Mouse (Mus musculus) liver, embryonic 15.5 days (tissue): ENCODE results near the gene Ralgps2. TPM values are rescaled to one million over a fixed set of nuclear protein-coding genes. Genes with fewer than 3 reads are reported as not detected.

Source experiments
- ATAC-seq: fragments of 200-750 bp; cut with Nextera tagmentation; 2 replicates; pipeline ENCODE4 v1.8.0; 2017; ENCODE audit warnings: moderate number of reproducible peaks, mild to moderate bottlenecking, moderate library complexity; ENCODE audit not compliant: insufficient read depth
- H3K27ac ChIP-seq: fragments of 300-500 bp; sonication (generic); replicated peaks from 2 replicates; pipeline ENCODE4 v1.5.1; 2015; ENCODE audit warnings: mild to moderate bottlenecking, inconsistent platforms
- H3K27me3 ChIP-seq: fragments of 300-500 bp; sonication (generic); 2 replicates; pipeline ENCODE4 v1.6.1; 2015; ENCODE audit warnings: mild to moderate bottlenecking, inconsistent platforms
- H3K36me3 ChIP-seq: fragments of 300-500 bp; sonication (generic); replicated peaks from 2 replicates; pipeline ENCODE4 v1.6.1; 2015; ENCODE audit warnings: moderate library complexity, mild to moderate bottlenecking, inconsistent platforms
- H3K4me1 ChIP-seq: fragments of 300-500 bp; sonication (generic); replicated peaks from 2 replicates; pipeline ENCODE4 v1.6.1; 2015; ENCODE audit warnings: inconsistent platforms
- H3K4me2 ChIP-seq: fragments of 300-500 bp; sonication (generic); 2 replicates; pipeline ENCODE4 v1.6.1; 2015; ENCODE audit warnings: moderate library complexity, mild to moderate bottlenecking, inconsistent platforms
- H3K4me3 ChIP-seq: fragments of 300-500 bp; sonication (generic); replicated peaks from 2 replicates; pipeline ENCODE4 v1.5.1; 2015; ENCODE audit warnings: mild to moderate bottlenecking, inconsistent platforms
- H3K9ac ChIP-seq: fragments of 300-500 bp; sonication (generic); 2 replicates; pipeline ENCODE4 v1.6.1; 2015; ENCODE audit warnings: moderate library complexity, mild to moderate bottlenecking, inconsistent platforms
- H3K9me3 ChIP-seq: fragments of 300-500 bp; sonication (generic); replicated peaks from 2 replicates; pipeline ENCODE4 v1.6.1; 2016; ENCODE audit warnings: inconsistent platforms
- WGBS: fragments of 180-500 bp; shearing (Covaris S2); methylation state at CpG from one replicate; pipeline ENCODE4 v1.1.7; 2015; ENCODE audit warnings: mixed read lengths; ENCODE audit not compliant: insufficient replicate concordance; 5-methylcytosine and 5-hydroxymethylcytosine counted together
- polyA plus RNA-seq: library from polyadenylated mRNA; unstranded; fragments of >200 nt; fragmentation: Nextera tagmentation; extraction: Ambion mirVana; gene quantifications from 2 replicates; pipeline ENCODE4 v1.2.1, GENCODE M21; 2015

Ralgps2 gene
- polyA plus RNA-seq, 1 experiment from 2014 or later: 14.7 TPM

GRCm38 (mm10) chr1:156781971-156782850 lies 157.2 kb downstream of the Ralgps2 start:
- Histone ChIP-seq H3K4me3 (no peak overlapping the region), H3K9me3 (no peaks in the 10 kb centered on the region), H3K36me3 (no peaks in the 10 kb centered on the region), H3K4me1 (no peaks in the 10 kb centered on the region), H3K4me2 (no peak overlapping the region), H3K27ac (no peak overlapping the region), H3K27me3 (no peaks in the 10 kb centered on the region), H3K9ac (no peak overlapping the region)
- WGBS: 43% methylated on average over 14 of the region's 14 CpGs
- no peak for ATAC-seq

DNA sequence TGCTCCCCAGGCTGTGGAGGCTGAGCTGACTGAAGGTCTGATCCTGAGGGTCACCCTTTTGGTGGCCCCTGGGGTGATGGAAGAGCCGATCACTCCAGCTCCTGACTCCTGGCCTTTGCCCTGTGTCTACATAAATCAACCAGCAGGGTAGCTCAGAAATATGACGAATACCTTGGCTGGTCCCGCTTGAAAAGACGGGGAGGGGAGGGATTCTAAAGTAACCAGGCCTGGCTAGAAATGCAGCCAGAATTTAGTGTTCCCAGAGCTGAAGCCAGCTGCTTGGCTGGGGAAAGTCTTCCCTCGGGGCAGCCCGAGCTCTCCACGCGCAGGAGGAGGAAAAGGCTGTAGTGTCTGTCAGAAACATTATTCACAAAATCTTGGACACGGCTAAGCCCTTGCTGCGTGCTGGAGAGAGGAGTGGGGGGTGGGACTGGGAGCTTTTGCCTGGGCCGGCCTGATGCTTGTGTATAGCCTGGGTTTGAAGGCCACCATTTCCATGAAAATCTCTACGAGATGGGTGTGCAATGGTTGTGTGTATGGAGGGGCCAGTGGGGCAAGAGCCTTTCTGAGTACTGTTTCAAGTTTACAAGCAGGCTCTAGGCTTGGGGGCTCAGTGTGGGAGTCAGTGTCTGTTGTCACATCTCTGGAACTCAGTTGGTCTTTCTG lies 158.2 kb downstream of the Ralgps2 start:
- Histone ChIP-seq H3K36me3 (no peaks in the 10 kb centered on the region), H3K4me1 (no peaks in the 10 kb centered on the region), H3K27ac (no peak overlapping the region), H3K9me3 (no peaks in the 10 kb centered on the region), H3K4me2 (no peak overlapping the region), H3K4me3 (no peak overlapping the region), H3K9ac (no peak overlapping the region), H3K27me3 (no peaks in the 10 kb centered on the region)
- 64% methylated on average over 12 of the region's 12 CpGs for WGBS
- ATAC-seq: no peak

DNA sequence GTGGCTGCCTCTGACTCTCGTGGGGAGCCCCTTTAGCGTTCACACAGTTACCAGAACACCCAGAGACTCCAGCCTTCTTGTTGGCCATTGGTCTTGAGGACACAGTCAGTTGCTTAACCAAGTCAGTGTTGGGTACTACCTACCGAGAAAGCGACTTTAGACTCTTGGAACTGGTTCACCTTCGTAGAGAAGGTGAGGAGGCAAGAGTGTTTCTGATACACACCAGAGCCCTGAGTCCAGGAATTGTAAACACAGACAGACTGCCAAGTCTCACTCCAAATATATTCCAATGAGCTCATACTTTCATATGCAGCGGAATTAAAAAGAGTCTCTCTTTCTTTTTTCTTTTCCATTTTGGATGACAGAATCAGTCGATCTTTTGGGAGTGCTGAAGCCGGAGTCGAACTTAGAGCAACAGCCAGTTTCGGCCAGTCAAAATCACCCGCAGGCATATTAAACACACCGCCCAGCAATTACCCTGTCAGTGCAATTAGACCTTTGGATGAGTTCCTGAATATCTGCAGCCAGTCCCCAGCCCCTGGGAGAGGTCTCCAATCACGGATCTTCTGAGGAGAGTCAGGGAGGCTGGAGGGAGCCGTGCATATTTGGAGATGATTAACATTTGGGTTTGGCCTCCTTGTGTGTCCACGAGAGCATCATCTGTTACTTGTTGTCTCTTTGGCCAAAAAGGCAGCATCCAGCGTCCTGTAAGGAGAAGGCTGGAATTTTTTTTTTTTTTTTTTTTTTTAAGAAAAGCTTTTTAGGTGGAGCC lies 159.0 kb downstream of the Ralgps2 start:
- Histone ChIP-seq H3K36me3 (no peaks in the 10 kb centered on the region), H3K9me3 (no peaks in the 10 kb centered on the region), H3K27me3 (no peaks in the 10 kb centered on the region), H3K4me1 (no peaks in the 10 kb centered on the region), H3K4me3 (no peak overlapping the region), H3K4me2 (no peak overlapping the region), H3K27ac (no peak overlapping the region), H3K9ac (no peak overlapping the region)
- WGBS: 67% methylated on average over 16 of the region's 16 CpGs
- ATAC-seq: no peak

DNA sequence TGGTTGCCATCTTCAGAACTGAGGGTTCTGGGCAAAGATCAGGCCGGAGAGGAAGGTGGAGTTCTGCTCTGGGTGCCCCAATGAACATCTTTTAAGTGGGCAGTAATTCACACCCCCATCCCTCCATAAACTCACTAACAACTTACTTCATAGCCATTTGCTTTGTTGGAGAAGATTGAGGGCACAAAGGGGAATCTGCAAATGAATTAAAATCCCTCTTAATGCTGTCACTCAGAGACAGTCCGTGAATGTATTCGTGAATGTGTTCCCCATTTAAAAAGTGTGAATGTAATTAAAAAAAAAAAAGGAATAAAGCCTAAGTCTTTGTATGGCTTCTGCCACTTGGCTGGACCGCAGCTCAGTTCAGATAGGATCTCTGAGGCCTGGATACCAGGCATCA lies 159.8 kb downstream of the Ralgps2 start:
- Histone ChIP-seq H3K4me2 (no peak overlapping the region), H3K4me1 (no peaks in the 10 kb centered on the region), H3K9me3 (no peaks in the 10 kb centered on the region), H3K9ac (no peak overlapping the region), H3K4me3 (no peak overlapping the region), H3K27me3 (no peaks in the 10 kb centered on the region), H3K27ac (no peak overlapping the region), H3K36me3 (no peaks in the 10 kb centered on the region)
- 56% methylated on average over 4 of the region's 4 CpGs for WGBS
- ATAC-seq: no peak

DNA sequence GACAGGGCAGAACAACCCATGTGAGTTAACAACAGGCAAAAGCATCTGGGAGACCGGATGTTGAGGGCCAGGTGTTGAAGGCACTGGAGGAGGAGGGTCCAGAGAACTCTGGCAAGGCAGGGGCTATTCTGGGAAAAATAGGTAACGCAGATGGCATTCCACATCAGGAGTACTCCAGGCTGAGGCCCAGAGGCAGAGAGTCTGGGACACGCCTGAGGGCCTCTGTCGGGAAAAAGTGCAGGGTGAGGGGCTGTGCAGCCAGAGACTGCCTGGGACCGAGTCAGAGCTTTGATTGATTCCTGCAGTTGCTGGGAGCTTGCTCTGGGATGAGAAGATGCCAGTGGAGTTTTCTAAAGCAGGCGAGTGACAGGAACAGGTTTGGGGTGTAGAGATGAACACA lies 160.4 kb downstream of the Ralgps2 start:
- no peak overlapping the region for H3K4me3 ChIP-seq
- H3K4me2 ChIP-seq: no peak overlapping the region
- WGBS: 50% methylated on average over 6 of the region's 6 CpGs
- no peaks in the 10 kb centered on the region for H3K4me1 ChIP-seq
- H3K36me3 ChIP-seq: no peaks in the 10 kb centered on the region
- ATAC-seq: no peak
- no peaks in the 10 kb centered on the region for H3K9me3 ChIP-seq
- H3K27me3 ChIP-seq: no peaks in the 10 kb centered on the region
- no peak overlapping the region for H3K27ac ChIP-seq
- no peak overlapping the region for H3K9ac ChIP-seq

- WGBS: 63% methylated on average over 4 of the region's 4 CpGs
- no peak overlapping the region for H3K4me2 ChIP-seq
- no peak overlapping the region for H3K9ac ChIP-seq
- H3K36me3 ChIP-seq: no peaks in the 10 kb centered on the region
- no peak overlapping the region for H3K27ac ChIP-seq
- no peaks in the 10 kb centered on the region for H3K27me3 ChIP-seq
- ATAC-seq: no peak
- no peaks in the 10 kb centered on the region for H3K9me3 ChIP-seq
- H3K4me3 ChIP-seq: no peak overlapping the region
- H3K4me1 ChIP-seq: no peaks in the 10 kb centered on the region
Observed at GRCm38 (mm10) chr1:156777896-156778295, 161.5 kb downstream of the Ralgps2 start.

- Histone ChIP-seq H3K27me3 (no peaks in the 10 kb centered on the region), H3K36me3 (no peaks in the 10 kb centered on the region), H3K4me3 (no peak overlapping the region), H3K27ac (no peak overlapping the region), H3K4me2 (no peak overlapping the region), H3K4me1 (no peaks in the 10 kb centered on the region), H3K9ac (no peak overlapping the region), H3K9me3 (no peaks in the 10 kb centered on the region)
- ATAC-seq: no peak
- WGBS: 67% methylated on average over 7 of the region's 7 CpGs
Observed at GRCm38 (mm10) chr1:156775983-156776382, 163.4 kb downstream of the Ralgps2 start.

- WGBS: 71% methylated on average over 4 of the region's 4 CpGs
- no peak for ATAC-seq
- H3K36me3 ChIP-seq: no peaks in the 10 kb centered on the region
- no peak overlapping the region for H3K4me3 ChIP-seq
- H3K27ac ChIP-seq: no peak overlapping the region
- H3K4me2 ChIP-seq: no peak overlapping the region
- no peaks in the 10 kb centered on the region for H3K27me3 ChIP-seq
- no peak overlapping the region for H3K9ac ChIP-seq
- no peaks in the 10 kb centered on the region for H3K4me1 ChIP-seq
- no peaks in the 10 kb centered on the region for H3K9me3 ChIP-seq
Observed at GRCm38 (mm10) chr1:156775190-156775589, 164.2 kb downstream of the Ralgps2 start.

DNA sequence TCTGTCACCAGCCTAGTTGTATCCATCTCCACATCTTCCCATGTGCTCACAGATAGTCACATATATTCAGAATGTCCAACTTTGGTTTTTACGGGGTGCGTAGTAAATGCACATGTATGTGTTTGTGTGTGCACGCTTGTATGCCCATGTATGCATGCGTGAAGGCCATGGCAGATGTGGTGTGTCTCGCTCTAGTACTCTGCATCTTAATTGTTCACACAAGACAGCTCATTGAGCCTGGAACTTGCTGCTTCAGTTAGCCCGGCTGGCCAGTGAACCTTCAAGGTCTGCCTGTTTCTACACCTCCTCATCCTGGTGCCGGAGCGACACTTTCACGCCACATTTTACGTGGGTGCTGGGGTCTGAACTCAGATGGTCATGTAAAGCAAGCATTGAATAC lies 168.6 kb downstream of the Ralgps2 start:
- no peak for ATAC-seq
- no peaks in the 10 kb centered on the region for H3K27me3 ChIP-seq
- 85% methylated on average over 10 of the region's 10 CpGs for WGBS

DNA sequence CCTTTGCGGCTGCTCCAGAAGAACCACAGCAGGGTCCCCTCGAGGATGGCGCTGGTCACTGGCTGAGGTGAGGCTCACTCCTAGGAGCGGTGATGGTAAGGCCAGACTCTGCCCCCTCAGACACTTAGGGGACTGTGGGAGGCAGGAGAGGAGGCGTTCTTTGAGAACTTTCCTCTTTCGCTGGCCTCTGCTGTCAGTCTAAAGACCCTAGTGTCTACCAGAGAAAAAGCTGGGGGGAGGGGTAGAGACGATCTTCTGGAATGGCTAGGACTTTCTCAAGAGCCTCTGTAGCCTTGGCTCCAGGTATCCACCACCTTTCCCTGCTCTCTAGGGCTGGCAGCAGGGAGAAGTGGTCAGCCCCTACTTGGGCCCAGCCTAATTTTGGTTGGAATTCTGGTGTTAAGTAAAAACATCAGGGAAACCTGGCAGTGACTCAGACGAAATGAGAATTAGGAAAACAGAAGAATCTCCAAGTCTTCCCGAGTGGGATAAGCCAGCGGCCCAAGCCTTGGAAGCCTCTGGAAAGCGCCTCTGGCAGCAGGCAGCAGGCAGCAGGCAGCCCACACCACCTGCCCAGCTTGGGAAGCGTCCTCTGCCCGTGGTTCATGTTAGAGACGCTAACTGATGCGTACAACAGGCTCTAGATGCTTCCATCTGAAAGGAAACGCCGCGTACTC lies 169.7 kb downstream of the Ralgps2 start:
- Histone ChIP-seq H3K4me2 (no peak overlapping the region), H3K27me3 (no peaks in the 10 kb centered on the region), H3K9me3 (no peaks in the 10 kb centered on the region), H3K9ac (no peak overlapping the region), H3K27ac (no peak overlapping the region), H3K4me1 (no peaks in the 10 kb centered on the region), H3K36me3 (no peaks in the 10 kb centered on the region), H3K4me3 (no peak overlapping the region)
- 69% methylated on average over 18 of the region's 18 CpGs for WGBS
- no peak for ATAC-seq

More for the DNA sequence above, 168.6 kb downstream of the Ralgps2 start:
- Histone ChIP-seq H3K4me1 (no peaks in the 10 kb centered on the region), H3K9me3 (no peaks in the 10 kb centered on the region), H3K36me3 (no peaks in the 10 kb centered on the region), H3K27ac (no peak overlapping the region), H3K9ac (no peak overlapping the region), H3K4me2 (no peak overlapping the region), H3K4me3 (no peak overlapping the region)

DNA sequence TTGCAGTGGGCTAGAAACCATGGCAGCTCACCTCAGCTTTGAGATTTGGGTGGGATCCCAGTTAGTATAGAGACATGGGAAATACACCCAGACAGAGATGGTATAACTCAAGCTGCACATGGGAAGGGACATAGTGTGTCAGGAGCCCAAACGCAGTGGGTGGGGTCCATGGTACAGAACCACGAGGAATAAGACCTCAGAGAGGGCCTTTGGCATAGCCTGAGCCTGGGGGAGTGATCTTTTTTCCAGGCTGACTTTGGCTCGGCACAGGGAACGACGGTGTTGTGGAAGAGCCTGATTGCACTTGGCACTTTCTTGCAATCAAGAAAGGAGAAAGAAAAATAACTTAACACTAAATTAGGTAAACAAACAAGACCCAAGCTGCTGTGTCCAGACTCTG lies 170.3 kb downstream of the Ralgps2 start:
- Histone ChIP-seq H3K4me1 (no peaks in the 10 kb centered on the region), H3K9me3 (no peaks in the 10 kb centered on the region), H3K9ac (no peak overlapping the region), H3K27me3 (no peaks in the 10 kb centered on the region), H3K27ac (no peak overlapping the region), H3K36me3 (no peaks in the 10 kb centered on the region), H3K4me3 (no peak overlapping the region), H3K4me2 (no peak overlapping the region)
- no peak for ATAC-seq
- 57% methylated on average over 5 of the region's 5 CpGs for WGBS
